In the genomic region with DNA sequence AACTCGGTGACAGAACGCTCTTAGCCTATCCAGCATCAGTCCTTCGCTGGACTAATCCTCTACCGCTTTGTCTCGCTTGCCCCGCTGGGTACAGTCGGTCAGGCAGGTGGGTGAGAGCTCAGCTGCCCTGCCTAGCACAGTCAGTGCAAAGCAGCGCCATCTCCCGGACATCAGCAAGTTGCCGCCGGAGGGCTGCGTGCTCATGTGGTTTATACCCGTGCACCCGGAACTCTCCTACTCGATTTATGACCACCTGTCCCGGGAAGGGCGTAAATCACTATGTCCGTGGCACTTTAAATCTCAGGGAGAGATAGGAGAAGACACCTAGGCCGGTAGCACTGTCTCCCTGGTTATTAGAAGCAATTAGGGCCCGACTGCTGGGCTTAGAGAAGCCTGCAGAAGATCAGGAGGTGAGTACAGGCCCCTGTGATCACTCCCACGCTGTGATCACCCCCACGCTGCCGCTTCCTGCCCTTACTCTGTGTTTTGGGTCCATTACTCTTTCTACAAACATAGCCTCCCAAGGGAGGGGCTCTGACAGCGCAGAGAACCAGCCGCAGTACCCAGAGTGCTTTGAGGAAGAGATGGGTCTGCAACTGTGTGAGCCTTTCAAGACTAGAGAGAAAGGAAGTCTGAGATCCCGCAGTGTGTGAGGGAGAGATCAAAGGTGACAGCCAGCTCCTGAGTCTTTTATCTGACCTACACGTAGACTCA, we compare ENCODE assay signal across 8 mouse cellular contexts. TPM values are rescaled to one million over a fixed set of nuclear protein-coding genes. Genes with fewer than 3 reads are reported as not detected.
DNase-seq lines count a peak whose midpoint lies in the region; ATAC-seq and TF ChIP-seq lines count a peak whose summit lies in the region.

No protein-coding gene starts in this region.

- ATAC-seq in heart, postnatal 0 days (ENCODE audit: insufficient read depth, low read depth) = no peak; the same call in 1 of the 2 replicates
- ATAC-seq in megakaryocyte progenitor cell, adult 5-6 weeks (replicated peaks; ENCODE audit: poor library complexity) = peak; percentile 93

- H3K27ac ChIP-seq in heart, postnatal 0 days (ENCODE audit: low read depth) = no peak overlapping the region

- no peak for TF ChIP-seq EP300 in heart, postnatal 0 days (IDR thresholded peaks at IDR 0.05; ENCODE audit: low read depth)

- peak; percentile 22 for DNase-seq in ovary, postnatal 14 days (ENCODE audit: low spot score)
- no peak for DNase-seq in ovary, postnatal 10 days (ENCODE audit: low spot score)
- DNase-seq in embryo, embryonic 10 days (ENCODE audit: low spot score) = peak; percentile 83
- peak; percentile 23 for DNase-seq in heart, postnatal 0 days (ENCODE audit: low spot score)
- DNase-seq in kidney, postnatal 25 days = peak; percentile 60 to 66
- DNase-seq in spleen, postnatal 36 days (ENCODE audit: low spot score in 2 of 2) = peak; percentile 84
- no peak for DNase-seq in Muller cell, postnatal 12 days (ENCODE audit: inconsistent ontology term)

- no peaks in the 10 kb centered on the region for H3K4me1 ChIP-seq in heart, postnatal 0 days (ENCODE audit: control insufficient read depth, insufficient read depth)

- H3K9ac ChIP-seq in heart, postnatal 0 days (replicated peaks; ENCODE audit: low read depth, low read length) = no peak overlapping the region

- 19% methylated on average over 27 of the region's 27 CpGs for WGBS in heart, postnatal 0 days

- H3K36me3 ChIP-seq in heart, postnatal 0 days (replicated peaks; ENCODE audit: control insufficient read depth, insufficient read depth, low read length) = no peaks in the 10 kb centered on the region

- 0 out of 2 replicates have a peak, but pooled peaks cover 5% of the 10 kb centered on the region for H3K9me3 ChIP-seq in heart, postnatal 0 days (replicated peaks; ENCODE audit: control insufficient read depth, low read length)

- H3K4me3 ChIP-seq in heart, postnatal 0 days (ENCODE audit: low read depth, low read length) = no peak overlapping the region

- H3K27me3 ChIP-seq in heart, postnatal 0 days (ENCODE audit: control insufficient read depth, insufficient read depth, low read length) = no peaks in the 10 kb centered on the region

- H3K4me2 ChIP-seq in heart, postnatal 0 days (ENCODE audit: low read depth, low read length) = peak overlapping the region; percentile 29

- TF ChIP-seq CTCF in heart, postnatal 0 days (IDR thresholded peaks at IDR 0.05; ENCODE audit: low read depth) = peak; percentile 39

RNA-seq across cellular contexts. Expression of gene Marc1, which starts 17.8 kb away (rescaled TPM):
- not detected in 2 replicates for total RNA-seq in heart, postnatal 0 days (2014; rRNA removed; ENCODE audit: low replicate concordance)
- not detected in 2 replicates for polyA plus RNA-seq in heart, postnatal 0 days (2015; fragmentation: Nextera tagmentation; extraction: Ambion mirVana)
- 0.49 and 0.67 TPM in 2 replicates for total RNA-seq in megakaryocyte progenitor cell, adult 5-6 weeks (2015)
- total RNA-seq in megakaryocyte progenitor cell, adult 5-6 weeks (2017) = 0.33 TPM in 1 of 2 replicates, not detected in the other

RNA-seq across cellular contexts. Expression of gene Marc2, which starts 52.9 kb away (rescaled TPM):
- total RNA-seq in heart, postnatal 0 days (2014; rRNA removed; ENCODE audit: low replicate concordance) = 82.7 and 90.0 TPM in 2 replicates
- polyA plus RNA-seq in heart, postnatal 0 days (2015; fragmentation: Nextera tagmentation; extraction: Ambion mirVana) = 133 and 135 TPM in 2 replicates
- total RNA-seq in megakaryocyte progenitor cell, adult 5-6 weeks (2015) = 217 and 227 TPM in 2 replicates
- total RNA-seq in megakaryocyte progenitor cell, adult 5-6 weeks (2017) = 65.4 and 72.7 TPM in 2 replicates

Comparison
In these comparisons a context has a peak if more than half of its experiments do, and no peak if none do; other contexts are left out.
1. DNase-seq: peak in ovary, postnatal 14 days (single experiment), embryo, embryonic 10 days (single experiment), heart, postnatal 0 days (single experiment), kidney, postnatal 25 days (2 of 2) and spleen, postnatal 36 days (2 of 2); none in ovary, postnatal 10 days (single experiment) and Muller cell, postnatal 12 days (single experiment).